Mouse (Mus musculus) erythroblast, embryonic 14.5 days (primary cell): ENCODE results near the gene Il2rb. TPM values are rescaled to one million over a fixed set of nuclear protein-coding genes. Genes with fewer than 3 reads are reported as not detected.

Experiments used
- H3K27me3 ChIP-seq: 2 replicates; pipeline ENCODE4 v1.6.1; 2012; ENCODE audit warnings: inconsistent platforms; ENCODE audit not compliant: control insufficient read depth
- H3K36me3 ChIP-seq: 2 replicates; pipeline ENCODE4 v1.6.1; 2012; ENCODE audit warnings: mild to moderate bottlenecking, inconsistent platforms; ENCODE audit not compliant: control insufficient read depth
- H3K4me1 ChIP-seq: 2 replicates; pipeline ENCODE4 v1.6.1; 2012; ENCODE audit warnings: inconsistent platforms; ENCODE audit not compliant: control insufficient read depth
- H3K4me3 ChIP-seq: replicated peaks from 2 replicates; pipeline ENCODE3; 2012; ENCODE audit warnings: moderate library complexity, mild to moderate bottlenecking, inconsistent platforms
- H3K9me3 ChIP-seq: 2 replicates; pipeline ENCODE4 v1.6.1; 2012; ENCODE audit warnings: low read length, inconsistent platforms, mixed read lengths; ENCODE audit not compliant: control insufficient read depth
- GATA1 ChIP-seq: IDR thresholded peaks from 2 replicates; pipeline ENCODE4 v1.6.1; 2012; ENCODE audit warnings: low read length, inconsistent platforms, mixed read lengths
- TAL1 ChIP-seq: IDR thresholded peaks from 3 replicates; pipeline ENCODE4 v1.6.1; 2012; ENCODE audit warnings: low read length, inconsistent platforms, mixed read lengths
- polyA plus RNA-seq: library from polyadenylated mRNA; stranded (reverse); fragments of >175 nt; gene quantifications from 2 replicates; pipeline ENCODE4 v1.2.3, GENCODE M21; 2012

Gene Il2rb
- polyA plus RNA-seq, 1 experiment: 0.01 TPM

GRCm38 (mm10) chr15:78510736-78511135 lies 15.7 kb upstream of the Il2rb start:
- Histone ChIP-seq H3K4me1 (no peaks in the 10 kb centered on the region; the same call in 1 of the 2 replicates), H3K27me3 (no peaks in the 10 kb centered on the region), H3K36me3 (no peaks in the 10 kb centered on the region), H3K9me3 (no peaks in the 10 kb centered on the region), H3K4me3 (no peak overlapping the region)
- no peak for TF ChIP-seq TAL1
- TF ChIP-seq GATA1: no peak

- Histone ChIP-seq H3K9me3 (no peaks in the 10 kb centered on the region), H3K36me3 (no peaks in the 10 kb centered on the region), H3K4me1 (no peaks in the 10 kb centered on the region; the same call in 1 of the 2 replicates), H3K4me3 (no peak overlapping the region), H3K27me3 (no peaks in the 10 kb centered on the region)
- TF ChIP-seq TAL1: no peak
- TF ChIP-seq GATA1: no peak
Measured at GRCm38 (mm10) chr15:78510121-78510576, 15.1 kb upstream of the Il2rb start.

GRCm38 (mm10) chr15:78509297-78509899 lies 14.3 kb upstream of the Il2rb start:
- no peak for TF ChIP-seq TAL1
- TF ChIP-seq GATA1: no peak
- Histone ChIP-seq H3K9me3 (0 out of 2 replicates have a peak, but pooled peaks cover 3% of the 10 kb centered on the region), H3K4me3 (no peak overlapping the region), H3K27me3 (no peaks in the 10 kb centered on the region), H3K4me1 (no peaks in the 10 kb centered on the region; the same call in 1 of the 2 replicates), H3K36me3 (no peaks in the 10 kb centered on the region)

GRCm38 (mm10) chr15:78508443-78508842 lies 13.4 kb upstream of the Il2rb start:
- no peaks in the 10 kb centered on the region for H3K27me3 ChIP-seq
- peaks cover 3% of the 10 kb centered on the region; the same call in 1 of the 2 replicates for H3K9me3 ChIP-seq
- H3K4me1 ChIP-seq: no peaks in the 10 kb centered on the region; the same call in 1 of the 2 replicates
- H3K4me3 ChIP-seq: no peak overlapping the region
- no peak for TF ChIP-seq TAL1
- no peak for TF ChIP-seq GATA1
- no peaks in the 10 kb centered on the region for H3K36me3 ChIP-seq

GRCm38 (mm10) chr15:78505541-78505940 lies 10.5 kb upstream of the Il2rb start:
- TF ChIP-seq GATA1 (no peak), TAL1 (no peak)
- H3K9me3 ChIP-seq: peaks cover 8% of the 10 kb centered on the region
- H3K27me3 ChIP-seq: no peaks in the 10 kb centered on the region
- H3K36me3 ChIP-seq: no peaks in the 10 kb centered on the region
- H3K4me1 ChIP-seq: no peaks in the 10 kb centered on the region; the same call in 1 of the 2 replicates
- H3K4me3 ChIP-seq: no peak overlapping the region

- no peak for TF ChIP-seq GATA1
- TF ChIP-seq TAL1: no peak
- no peak overlapping the region for H3K4me3 ChIP-seq
- H3K9me3 ChIP-seq: peaks cover 8% of the 10 kb centered on the region
- H3K27me3 ChIP-seq: no peaks in the 10 kb centered on the region
- no peaks in the 10 kb centered on the region for H3K36me3 ChIP-seq
- no peaks in the 10 kb centered on the region; the same call in 1 of the 2 replicates for H3K4me1 ChIP-seq
Measured at GRCm38 (mm10) chr15:78504816-78505215, 9.7 kb upstream of the Il2rb start.

- peaks cover 8% of the 10 kb centered on the region for H3K9me3 ChIP-seq
- no peaks in the 10 kb centered on the region for H3K36me3 ChIP-seq
- H3K4me1 ChIP-seq: no peaks in the 10 kb centered on the region
- TF ChIP-seq GATA1: no peak
- TF ChIP-seq TAL1: no peak
- H3K4me3 ChIP-seq: no peak overlapping the region
- H3K27me3 ChIP-seq: no peaks in the 10 kb centered on the region
Measured at GRCm38 (mm10) chr15:78504013-78504412, 8.9 kb upstream of the Il2rb start.

GRCm38 (mm10) chr15:78502437-78503132 lies 7.5 kb upstream of the Il2rb start:
- Histone ChIP-seq H3K4me3 (no peak overlapping the region), H3K36me3 (no peaks in the 10 kb centered on the region), H3K9me3 (peaks cover 8% of the 10 kb centered on the region), H3K27me3 (no peaks in the 10 kb centered on the region), H3K4me1 (no peaks in the 10 kb centered on the region)
- TF ChIP-seq TAL1: no peak
- TF ChIP-seq GATA1: no peak

GRCm38 (mm10) chr15:78493401-78494010 lies 1.6 kb downstream of the Il2rb start:
- TF ChIP-seq TAL1 (no peak), GATA1 (no peak)
- no peaks in the 10 kb centered on the region for H3K9me3 ChIP-seq
- H3K27me3 ChIP-seq: no peaks in the 10 kb centered on the region
- H3K36me3 ChIP-seq: no peaks in the 10 kb centered on the region
- H3K4me1 ChIP-seq: no peaks in the 10 kb centered on the region
- no peak overlapping the region for H3K4me3 ChIP-seq
